Mouse (Mus musculus) lung, adult 2 months (tissue): Measurements from ENCODE around the gene Usp6nl. TPM values are rescaled to one million over a fixed set of nuclear protein-coding genes. Genes with fewer than 3 reads are reported as not detected.

Experiments used
- DNase-seq: peaks from one replicate; pipeline ENCODE4 v3.0.0; 2022
- H3K4me1 ChIP-seq: fragments of 200-500 bp; 2 replicates; pipeline ENCODE4 v1.6.1; 2011; ENCODE audit warnings: low read length; ENCODE audit not compliant: control insufficient read depth, insufficient read depth
- H3K4me3 ChIP-seq: fragments of 200-500 bp; replicated peaks from 2 replicates; pipeline ENCODE3; 2011; ENCODE audit warnings: low read depth, mild to moderate bottlenecking, control low read depth, low read length; ENCODE audit errors: extremely low read depth
- CTCF ChIP-seq: fragments of 200-500 bp; IDR thresholded peaks from 2 replicates; pipeline ENCODE4 v1.5.1; 2011; ENCODE audit warnings: mild to moderate bottlenecking, low read length, control low read depth; ENCODE audit not compliant: insufficient read depth
- POLR2A ChIP-seq: fragments of 200-500 bp; IDR thresholded peaks from 2 replicates; pipeline ENCODE4 v1.6.1; 2011; ENCODE audit warnings: low read depth, mild to moderate bottlenecking, control low read depth, low read length, borderline replicate concordance; ENCODE audit errors: extremely low read depth
- WGBS: fragments of 180-500 bp; shearing (Covaris S2); methylation state at CpG from one replicate; pipeline ENCODE4 v1.1.7; 2018; 5-methylcytosine and 5-hydroxymethylcytosine counted together
- polyA plus RNA-seq: library from polyadenylated mRNA; depleted of rRNA; stranded (reverse); fragments of >200 nt; gene quantifications from 2 replicates; pipeline ENCODE4 v1.2.3, GENCODE M21; 2012

Gene Usp6nl
- polyA plus RNA-seq, 1 experiment: 19.9 TPM

- TF ChIP-seq POLR2A (no peak), CTCF (no peak)
- Histone ChIP-seq H3K4me1 (no peaks in the 10 kb centered on the region; the same call in 1 of the 2 replicates), H3K4me3 (no peak overlapping the region)
- no peak for DNase-seq
- 66% methylated on average over 4 of the region's 4 CpGs for WGBS
Observed at GRCm38 (mm10) chr2:6304768-6305167, 17.7 kb upstream of the Usp6nl start.

- DNase-seq: no peak
- no peak overlapping the region for H3K4me3 ChIP-seq
- TF ChIP-seq POLR2A: no peak
- WGBS: 44% methylated on average over 3 of the region's 3 CpGs
- H3K4me1 ChIP-seq: no peaks in the 10 kb centered on the region; the same call in 1 of the 2 replicates
Observed at GRCm38 (mm10) chr2:6306861-6307260, 15.6 kb upstream of the Usp6nl start.

GRCm38 (mm10) chr2:6309373-6309821, 13.1 kb upstream of the Usp6nl start:
- no peaks in the 10 kb centered on the region; the same call in 1 of the 2 replicates for H3K4me1 ChIP-seq
- H3K4me3 ChIP-seq: no peak overlapping the region
- no peak for TF ChIP-seq CTCF
- no peak for TF ChIP-seq POLR2A
- DNase-seq: no peak
- 62% methylated on average over 6 of the region's 6 CpGs for WGBS

GRCm38 (mm10) chr2:6312764-6313163, 9.7 kb upstream of the Usp6nl start:
- TF ChIP-seq CTCF (no peak), POLR2A (no peak)
- DNase-seq: no peak
- 86% methylated on average over 10 of the region's 10 CpGs for WGBS
- H3K4me1 ChIP-seq: no peaks in the 10 kb centered on the region
- H3K4me3 ChIP-seq: no peak overlapping the region

GRCm38 (mm10) chr2:6313733-6314132, 8.7 kb upstream of the Usp6nl start:
- Histone ChIP-seq H3K4me1 (no peaks in the 10 kb centered on the region), H3K4me3 (no peak overlapping the region)
- 85% methylated on average over 1 of the region's 1 CpGs for WGBS
- DNase-seq: no peak
- TF ChIP-seq CTCF (no peak), POLR2A (no peak)

- peaks cover 3% of the 10 kb centered on the region; the same call in 1 of the 2 replicates for H3K4me1 ChIP-seq
- WGBS: 74% methylated on average over 3 of the region's 3 CpGs
- no peak overlapping the region for H3K4me3 ChIP-seq
- no peak for DNase-seq
- TF ChIP-seq POLR2A: no peak
Observed at GRCm38 (mm10) chr2:6320153-6320552, 2.3 kb upstream of the Usp6nl start.

GRCm38 (mm10) chr2:6321769-6322375, 595 bp upstream of the Usp6nl start:
- Histone ChIP-seq H3K4me1 (peaks cover 3% of the 10 kb centered on the region; the same call in 1 of the 2 replicates), H3K4me3 (peak overlapping the region; percentile 69)
- no peak for DNase-seq
- no peak for TF ChIP-seq CTCF
- no peak for TF ChIP-seq POLR2A
- 15% methylated on average over 9 of the region's 9 CpGs for WGBS

GRCm38 (mm10) chr2:6322938-6323521, 563 bp downstream of the Usp6nl start:
- peak; percentile 64 for DNase-seq
- 1% methylated on average over 54 of the region's 70 CpGs for WGBS
- Histone ChIP-seq H3K4me1 (peaks cover 3% of the 10 kb centered on the region; the same call in 1 of the 2 replicates), H3K4me3 (peak overlapping the region; percentile 96)
- no peak for TF ChIP-seq POLR2A
- no peak for TF ChIP-seq CTCF

- TF ChIP-seq CTCF: no peak
- no peak for TF ChIP-seq POLR2A
- H3K4me3 ChIP-seq: no peak overlapping the region
- H3K4me1 ChIP-seq: peaks cover 6% of the 10 kb centered on the region; the same call in 1 of the 2 replicates
- 56% methylated on average over 3 of the region's 3 CpGs for WGBS
- DNase-seq: no peak
Observed at GRCm38 (mm10) chr2:6325646-6326045, 3.2 kb downstream of the Usp6nl start.

- no peak overlapping the region for H3K4me3 ChIP-seq
- H3K4me1 ChIP-seq: peaks cover 10% of the 10 kb centered on the region
- 75% methylated on average over 7 of the region's 7 CpGs for WGBS
- DNase-seq: no peak
- TF ChIP-seq CTCF (no peak), POLR2A (no peak)
Observed at GRCm38 (mm10) chr2:6328927-6329326, 6.5 kb downstream of the Usp6nl start.
